Mouse (Mus musculus) E14TG2a.4 (cell line): ENCODE data around the gene Gm21972.

ENCODE experiments used
- H3K27me3 ChIP-seq: 2 replicates; pipeline ENCODE4 v1.6.1; 2014; ENCODE audit warnings: low read length, control low read depth; ENCODE audit not compliant: insufficient read depth
- H3K36me3 ChIP-seq: 2 replicates; pipeline ENCODE4 v1.6.1; 2014; ENCODE audit warnings: low read length, control low read depth; ENCODE audit not compliant: insufficient read depth
- H3K4me1 ChIP-seq: replicated peaks from 2 replicates; pipeline ENCODE4 v1.6.1; 2014; ENCODE audit warnings: low read depth, low read length, control low read depth
- H3K4me3 ChIP-seq: replicated peaks from 2 replicates; pipeline ENCODE4 v1.5.1; 2014; ENCODE audit warnings: mild to moderate bottlenecking, low read length
- H3K9me3 ChIP-seq: 2 replicates; pipeline ENCODE4 v1.6.1; 2014; ENCODE audit warnings: low read length, control low read depth
- CTCF ChIP-seq: conservative IDR thresholded peaks from 2 replicates; pipeline ENCODE4 v1.5.1; 2014; ENCODE audit warnings: low read length
- NANOG ChIP-seq: IDR thresholded peaks from 2 replicates; pipeline ENCODE4 v1.6.1; 2014; ENCODE audit warnings: borderline replicate concordance, low read length, mixed read lengths
- POU5F1 ChIP-seq: IDR thresholded peaks from 2 replicates; pipeline ENCODE4 v1.6.1; 2014; ENCODE audit warnings: low read length, borderline replicate concordance

Gm21972 gene

DNA sequence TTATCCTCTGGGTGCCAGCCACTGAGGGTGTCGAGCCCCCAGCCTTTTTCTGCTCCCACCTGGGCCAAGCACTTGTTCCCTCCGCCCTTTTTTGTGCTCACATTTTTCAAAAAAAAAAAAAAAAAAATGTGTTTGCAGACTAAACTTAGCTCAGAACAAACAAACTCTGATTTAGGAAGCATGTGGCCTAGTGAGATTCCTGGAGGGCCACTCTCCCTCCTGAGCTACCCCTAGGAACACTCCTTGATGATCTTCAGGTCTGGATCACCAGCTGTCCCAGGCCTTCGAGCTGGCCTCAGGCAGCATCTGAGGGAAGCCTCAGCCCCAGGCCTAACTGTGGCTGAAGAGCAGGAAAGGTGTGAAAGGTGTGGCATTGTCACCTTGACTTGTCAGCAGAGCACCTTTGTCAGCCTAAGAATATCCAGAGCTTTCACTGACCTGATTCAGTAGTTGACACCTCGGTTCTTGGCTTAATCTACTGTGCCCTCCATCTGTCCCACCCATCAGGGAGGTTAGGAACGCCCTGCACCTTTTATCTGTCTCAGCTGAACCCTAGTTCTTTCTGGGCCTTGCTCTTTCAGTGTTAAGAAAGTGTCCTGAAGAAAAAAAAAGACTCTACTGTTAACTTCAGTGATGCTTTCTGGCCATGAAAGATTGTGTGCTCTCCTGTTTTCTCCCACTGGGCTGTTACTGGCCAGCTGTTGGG, 48.7 kb downstream of the Gm21972 start:
- H3K27me3 ChIP-seq, result no peaks in the 10 kb centered on the region
- peaks cover 47% of the 10 kb centered on the region for H3K36me3 ChIP-seq
- TF ChIP-seq POU5F1 (no peak), CTCF (no peak), NANOG (no peak)
- peaks cover 56% of the 10 kb centered on the region for H3K4me1 ChIP-seq
- no peak overlapping the region for H3K4me3 ChIP-seq
- no peaks in the 10 kb centered on the region; the same call in 1 of the 2 replicates for H3K9me3 ChIP-seq

DNA sequence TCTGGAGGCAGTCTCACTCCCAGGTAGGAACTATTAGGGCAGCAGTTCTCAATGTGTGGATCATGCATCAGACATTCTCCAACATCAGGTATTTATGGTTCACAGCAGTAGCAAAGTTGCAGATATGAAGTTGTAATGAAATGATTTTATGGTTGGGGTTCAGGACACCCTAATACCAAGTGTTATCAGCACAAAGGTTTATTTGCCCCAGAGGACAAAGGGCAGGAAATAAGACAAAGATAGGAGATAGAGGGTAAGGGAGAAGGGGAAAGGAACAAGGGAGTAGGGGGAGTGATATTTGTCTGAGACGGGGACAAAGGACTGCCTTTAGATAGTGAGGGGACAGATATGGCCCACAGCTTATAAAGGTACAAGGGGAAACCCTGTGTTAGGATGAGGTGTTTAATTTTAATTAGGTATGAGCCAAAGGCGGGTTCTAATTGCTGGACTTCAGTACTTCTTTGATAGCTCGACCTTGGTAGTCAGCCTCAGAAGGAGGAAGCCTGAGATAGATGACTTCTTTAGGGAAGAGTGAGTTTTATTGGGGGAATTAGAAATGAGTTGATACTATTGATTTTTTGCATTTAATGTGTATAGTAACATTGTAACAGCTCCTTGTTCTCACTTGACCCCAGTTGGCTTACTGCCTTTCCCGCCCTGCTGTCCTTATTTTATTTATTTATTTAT, 50.3 kb downstream of the Gm21972 start:
- TF ChIP-seq CTCF (no peak), NANOG (no peak), POU5F1 (no peak)
- H3K36me3 ChIP-seq, result peaks cover 41% of the 10 kb centered on the region
- H3K9me3 ChIP-seq, result no peaks in the 10 kb centered on the region; the same call in 1 of the 2 replicates
- no peak overlapping the region for H3K4me3 ChIP-seq
- H3K4me1 ChIP-seq, result peaks cover 71% of the 10 kb centered on the region
- H3K27me3 ChIP-seq, result no peaks in the 10 kb centered on the region

DNA sequence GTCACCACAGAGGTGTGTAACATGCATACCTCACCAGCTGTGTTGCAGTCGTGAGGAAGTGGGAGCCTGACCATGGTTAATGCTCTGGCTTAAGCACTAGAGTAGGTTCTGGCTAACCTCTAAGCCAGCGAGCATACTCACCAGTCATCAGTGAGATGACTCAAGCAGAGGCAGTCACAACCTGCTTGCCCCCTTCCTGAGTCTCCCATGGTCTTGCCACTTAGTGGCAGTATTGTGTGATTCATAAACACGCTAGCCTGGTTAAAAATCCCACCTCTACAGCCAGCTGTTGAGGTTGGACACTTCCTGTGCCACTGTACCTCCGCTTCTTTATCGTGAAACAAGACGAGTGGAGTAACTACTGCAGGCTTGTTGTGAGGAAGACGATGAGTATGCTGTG, 53.3 kb downstream of the Gm21972 start:
- peaks cover 36% of the 10 kb centered on the region for H3K36me3 ChIP-seq
- H3K9me3 ChIP-seq, result no peaks in the 10 kb centered on the region
- TF ChIP-seq POU5F1 (no peak), NANOG (no peak), CTCF (no peak)
- H3K4me1 ChIP-seq, result peaks cover 75% of the 10 kb centered on the region
- no peaks in the 10 kb centered on the region for H3K27me3 ChIP-seq
- H3K4me3 ChIP-seq, result no peak overlapping the region

DNA sequence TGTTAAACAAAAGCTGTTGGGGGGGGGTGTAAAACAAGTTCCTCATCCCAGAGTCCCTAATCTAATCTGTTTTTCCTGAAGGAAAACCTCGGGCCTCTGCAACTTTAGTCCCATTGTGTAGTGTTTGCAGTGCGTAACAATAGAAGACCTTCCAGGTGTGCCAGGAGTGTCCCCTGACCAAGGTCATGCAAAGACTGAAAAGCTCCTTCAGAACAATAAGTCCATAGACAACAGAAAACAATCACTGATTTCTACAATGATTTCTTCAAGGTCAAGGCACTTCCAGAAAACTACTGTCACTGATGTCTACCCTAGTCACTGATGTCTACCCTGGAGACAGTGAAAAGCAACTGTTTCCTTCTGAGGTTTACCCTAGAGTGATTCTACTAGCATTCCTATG, 54.4 kb downstream of the Gm21972 start:
- H3K36me3 ChIP-seq, result peaks cover 38% of the 10 kb centered on the region
- H3K9me3 ChIP-seq, result no peaks in the 10 kb centered on the region
- peaks cover 64% of the 10 kb centered on the region for H3K4me1 ChIP-seq
- peak overlapping the region; percentile 35 for H3K4me3 ChIP-seq
- no peaks in the 10 kb centered on the region for H3K27me3 ChIP-seq
- TF ChIP-seq NANOG (peak; percentile 82), POU5F1 (no peak)

DNA sequence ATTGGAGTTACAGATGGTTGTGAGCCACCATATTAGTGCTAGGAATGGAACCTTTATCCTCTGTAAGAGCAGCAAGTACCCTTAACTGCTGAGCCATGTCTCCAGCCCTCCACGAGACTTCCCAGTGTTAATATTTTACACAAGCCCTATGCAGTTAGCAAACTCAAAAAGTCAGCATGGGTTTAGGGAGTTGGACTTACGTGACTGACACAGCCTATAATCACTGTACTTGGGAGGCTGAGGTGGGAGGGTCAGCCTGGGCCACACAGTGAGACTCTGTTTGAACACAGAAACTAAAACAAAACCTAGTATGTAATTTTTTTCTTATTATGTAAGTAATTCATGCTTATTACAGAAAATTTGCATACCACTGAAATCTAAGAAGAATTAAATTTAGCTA, 54.8 kb downstream of the Gm21972 start:
- Histone ChIP-seq H3K9me3 (no peaks in the 10 kb centered on the region), H3K4me3 (peak overlapping the region; percentile 35), H3K27me3 (no peaks in the 10 kb centered on the region), H3K4me1 (peaks cover 60% of the 10 kb centered on the region), H3K36me3 (peaks cover 37% of the 10 kb centered on the region)
- TF ChIP-seq CTCF (no peak), POU5F1 (no peak), NANOG (no peak)

DNA sequence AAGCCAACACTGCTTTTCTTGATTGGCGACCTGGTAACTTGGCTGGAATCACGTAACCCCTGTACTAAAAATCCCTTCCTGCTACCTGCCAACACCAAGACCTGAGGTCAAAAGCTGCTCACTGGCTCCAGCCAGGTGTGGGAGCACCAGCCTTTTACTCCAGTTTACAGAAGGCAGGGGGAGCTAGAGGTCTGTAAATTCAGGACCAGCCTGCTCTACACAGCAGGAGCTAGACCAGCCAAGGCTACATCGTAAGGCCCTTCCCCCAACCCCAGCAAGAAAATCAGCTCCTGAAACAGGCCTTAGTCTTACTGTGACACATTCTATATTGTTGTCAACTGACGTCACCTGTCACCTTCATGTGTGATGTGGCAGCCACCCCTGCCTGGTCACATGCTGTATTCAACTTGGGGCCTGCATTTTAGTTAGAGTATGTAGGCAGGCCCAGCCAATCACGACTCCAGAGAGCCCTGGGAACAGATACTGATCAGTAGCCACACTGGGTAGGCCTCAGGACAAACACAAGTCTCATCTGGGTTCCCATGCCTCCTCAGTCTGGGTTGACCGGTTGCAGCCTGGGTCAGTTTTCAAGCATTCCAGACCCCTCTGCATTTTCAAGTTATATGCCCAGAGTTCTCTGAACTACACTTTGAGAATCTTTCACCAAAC, 55.7 kb downstream of the Gm21972 start:
- Histone ChIP-seq H3K27me3 (no peaks in the 10 kb centered on the region), H3K4me1 (peaks cover 57% of the 10 kb centered on the region), H3K36me3 (peaks cover 35% of the 10 kb centered on the region), H3K9me3 (no peaks in the 10 kb centered on the region), H3K4me3 (peak overlapping the region; percentile 35)
- no peak for TF ChIP-seq POU5F1
- TF ChIP-seq CTCF, result peak; percentile 44

DNA sequence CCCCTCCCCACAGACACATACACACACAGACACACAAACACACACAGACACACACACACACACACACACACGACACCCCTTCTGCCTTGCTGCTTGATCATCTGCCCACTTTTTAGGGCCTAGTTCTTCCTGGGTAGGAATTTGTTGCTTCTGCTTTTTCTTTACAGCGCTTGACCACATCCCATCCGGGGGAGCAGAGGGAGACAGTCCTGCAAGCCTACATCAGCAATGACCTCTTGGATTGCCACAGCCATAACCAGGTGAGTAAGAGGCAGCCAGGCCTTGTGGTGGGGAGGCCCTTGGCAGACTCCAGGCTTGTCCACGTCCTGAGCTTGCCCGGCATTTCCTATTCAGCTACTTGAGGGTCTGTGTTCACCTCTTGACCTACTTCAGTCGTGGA, 57.4 kb downstream of the Gm21972 start:
- Histone ChIP-seq H3K36me3 (peaks cover 44% of the 10 kb centered on the region), H3K4me3 (no peak overlapping the region), H3K27me3 (no peaks in the 10 kb centered on the region), H3K4me1 (peaks cover 46% of the 10 kb centered on the region), H3K9me3 (no peaks in the 10 kb centered on the region)
- TF ChIP-seq POU5F1 (no peak), CTCF (no peak), NANOG (no peak)

DNA sequence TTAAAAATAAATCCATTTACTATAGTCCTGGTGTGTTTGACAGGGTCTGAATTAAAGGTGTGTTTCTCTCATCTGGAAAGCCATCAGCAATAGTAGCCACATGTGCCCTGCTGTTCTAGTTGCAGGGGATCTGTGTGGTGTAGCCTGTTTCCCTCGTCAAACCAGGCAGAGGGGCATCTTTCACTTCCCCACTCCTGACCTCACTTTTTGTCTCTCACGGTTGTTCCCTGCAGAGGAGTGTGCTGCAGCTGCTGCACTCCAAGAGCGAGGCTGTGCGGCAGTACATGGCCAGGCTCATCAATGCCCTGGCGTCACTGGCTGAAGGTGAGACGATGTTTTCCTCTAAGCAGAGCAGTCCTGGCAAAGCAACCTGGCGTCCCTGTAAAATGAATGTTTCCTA, 60.6 kb downstream of the Gm21972 start:
- Histone ChIP-seq H3K4me1 (peaks cover 14% of the 10 kb centered on the region), H3K9me3 (no peaks in the 10 kb centered on the region), H3K27me3 (no peaks in the 10 kb centered on the region), H3K36me3 (peaks cover 72% of the 10 kb centered on the region), H3K4me3 (no peak overlapping the region)
- TF ChIP-seq CTCF (no peak), POU5F1 (no peak), NANOG (no peak)
